Mouse (Mus musculus) E14TG2a.4 (cell line): ENCODE results near the gene Ush2a.

Experiments
- CTCF ChIP-seq: conservative IDR thresholded peaks from 2 replicates; pipeline ENCODE4 v1.5.1; 2014; ENCODE audit warnings: low read length
- NANOG ChIP-seq: IDR thresholded peaks from 2 replicates; pipeline ENCODE4 v1.6.1; 2014; ENCODE audit warnings: borderline replicate concordance, low read length, mixed read lengths

GRCm38 (mm10) chr1:188729179-188729578 lies 467.4 kb downstream of the Ush2a start:
- no peak for TF ChIP-seq CTCF
- no peak for TF ChIP-seq NANOG
